Mouse (Mus musculus): ENCODE results near the gene Zzz3.

- TF ChIP-seq ZMIZ1 (IDR thresholded peaks at IDR 0.05; ENCODE audit: low read depth, low read length): no peak
- TF ChIP-seq KAT2A (IDR thresholded peaks at IDR 0.05; ENCODE audit: insufficient replicate concordance, low read length): no peak
These were observed 65.5 kb downstream of the Zzz3 start for GRCm38 (mm10) chr3:152460802-152461201.

All from CH12.LX (cell line).